Mouse (Mus musculus) thymus, adult 2 months (tissue): ENCODE data around the gene Degs1. TPM values are rescaled to one million over a fixed set of nuclear protein-coding genes. Genes with fewer than 3 reads are reported as not detected.

Experiments used
- DNase-seq: peaks from one replicate; pipeline ENCODE4 v3.0.0; 2021
- H3K27ac ChIP-seq: fragments of 200-500 bp; 2 replicates; pipeline ENCODE4 v1.5.1; 2012; ENCODE audit warnings: low read length, control low read depth; ENCODE audit not compliant: control insufficient read depth, insufficient read depth
- H3K27me3 ChIP-seq: fragments of 200-500 bp; 2 replicates; pipeline ENCODE4 v1.6.1; 2012; ENCODE audit warnings: mild to moderate bottlenecking, low read length, moderate library complexity, mixed read lengths; ENCODE audit not compliant: control insufficient read depth, insufficient read depth
- H3K36me3 ChIP-seq: fragments of 200-500 bp; 2 replicates; pipeline ENCODE4 v1.6.1; 2012; ENCODE audit warnings: mild to moderate bottlenecking, low read length, moderate library complexity; ENCODE audit not compliant: control insufficient read depth, insufficient read depth
- H3K4me1 ChIP-seq: fragments of 200-500 bp; replicated peaks from 2 replicates; pipeline ENCODE4 v1.6.1; 2012; ENCODE audit warnings: low read length; ENCODE audit not compliant: control insufficient read depth, insufficient read depth
- H3K4me3 ChIP-seq: fragments of 200-500 bp; 2 replicates; pipeline ENCODE4 v1.5.1; 2012; ENCODE audit warnings: mild to moderate bottlenecking, low read length, control low read depth, moderate library complexity; ENCODE audit not compliant: control insufficient read depth, insufficient read depth
- CTCF ChIP-seq: fragments of 200-500 bp; IDR thresholded peaks from 2 replicates; pipeline ENCODE4 v1.5.1; 2012; ENCODE audit warnings: mild to moderate bottlenecking, control low read depth, low read length, moderate library complexity, borderline replicate concordance; ENCODE audit not compliant: control insufficient read depth, poor library complexity, insufficient read depth; ENCODE audit errors: extremely low read depth
- POLR2A ChIP-seq: fragments of 200-500 bp; IDR thresholded peaks from 2 replicates; pipeline ENCODE4 v1.6.1; 2012; ENCODE audit warnings: mild to moderate bottlenecking, low read length, control low read depth, moderate library complexity; ENCODE audit not compliant: control insufficient read depth, poor library complexity, insufficient read depth; ENCODE audit errors: extremely low read depth
- WGBS: fragments of 180-500 bp; shearing (Covaris S2); methylation state at CpG from one replicate; pipeline ENCODE4 v1.1.7; 2018; 5-methylcytosine and 5-hydroxymethylcytosine counted together
- polyA plus RNA-seq: library from polyadenylated mRNA; depleted of rRNA; stranded (reverse); fragments of >200 nt; gene quantifications from 2 replicates; pipeline ENCODE4 v1.2.3, GENCODE M21; 2012; rRNA removed

Gene Degs1
- polyA plus RNA-seq, 1 experiment = 67.3 TPM

DNA sequence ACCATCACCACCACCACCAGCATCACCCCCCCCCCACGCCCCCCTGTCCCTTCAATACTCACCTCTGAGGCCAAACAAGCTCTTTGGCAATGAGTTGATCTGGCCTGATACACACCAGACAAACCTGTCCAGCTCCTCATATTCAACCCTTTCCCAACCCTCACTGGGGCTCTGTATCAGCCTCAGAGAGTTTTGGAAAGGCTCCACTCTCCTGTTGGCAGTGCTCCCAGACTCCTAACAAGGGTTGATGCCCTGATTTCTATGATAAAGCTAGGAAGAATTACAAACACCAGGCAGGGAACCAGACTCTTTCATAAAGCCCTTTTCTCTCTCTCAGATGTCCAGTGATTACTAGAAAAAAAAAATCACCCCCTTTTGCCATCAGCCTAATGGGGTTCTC is 45.2 kb downstream of the Degs1 start:
- Histone ChIP-seq H3K4me3 (no peak overlapping the region), H3K27ac (no peak overlapping the region), H3K4me1 (no peaks in the 10 kb centered on the region), H3K36me3 (no peaks in the 10 kb centered on the region), H3K27me3 (no peaks in the 10 kb centered on the region)
- TF ChIP-seq CTCF (no peak), POLR2A (no peak)
- WGBS = 91% methylated on average over 1 of the region's 1 CpGs
- DNase-seq = no peak

DNA sequence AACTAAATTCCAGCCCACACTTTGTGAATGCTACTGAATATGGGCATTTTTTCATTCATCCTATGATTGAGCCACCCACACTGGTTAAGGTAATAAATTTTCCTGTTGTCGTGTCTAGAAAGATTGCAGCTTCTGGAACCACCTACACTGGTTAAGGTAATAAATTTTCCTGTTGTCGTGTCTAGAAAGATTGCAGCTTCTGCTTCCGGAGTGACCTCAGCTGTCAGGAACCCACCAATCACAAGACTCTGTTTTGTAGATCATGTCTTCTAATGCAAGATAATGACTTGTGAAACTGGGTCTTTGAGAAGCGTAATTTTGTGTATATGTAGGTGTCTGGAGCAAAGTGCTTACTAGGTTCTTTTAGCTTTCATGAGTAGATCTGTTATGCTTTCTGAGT is 47.4 kb downstream of the Degs1 start:
- Histone ChIP-seq H3K27me3 (no peaks in the 10 kb centered on the region), H3K36me3 (no peaks in the 10 kb centered on the region), H3K27ac (no peak overlapping the region), H3K4me3 (no peak overlapping the region), H3K4me1 (no peaks in the 10 kb centered on the region)
- no peak for DNase-seq
- TF ChIP-seq POLR2A (no peak), CTCF (no peak)
- 59% methylated on average over 4 of the region's 4 CpGs for WGBS

DNA sequence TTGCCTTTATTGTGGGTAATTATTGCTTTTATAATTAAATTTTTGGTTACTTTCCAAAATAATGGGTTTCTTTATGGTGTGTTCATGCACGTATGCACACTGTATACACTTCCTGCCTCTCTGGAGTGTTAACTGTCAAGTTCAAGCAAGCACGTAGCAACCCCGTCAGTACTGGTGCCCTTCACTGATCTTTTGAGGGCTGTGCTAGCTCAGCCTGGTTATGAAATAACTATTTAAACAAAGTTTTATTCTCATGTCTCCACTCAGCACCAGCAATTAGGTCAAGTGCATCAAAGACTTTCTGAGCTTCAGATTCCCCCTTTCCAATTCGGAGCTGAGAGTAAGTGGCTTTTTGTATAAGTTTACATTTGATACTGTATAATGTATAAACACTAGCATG is 53.2 kb downstream of the Degs1 start:
- Histone ChIP-seq H3K27ac (no peak overlapping the region), H3K36me3 (no peaks in the 10 kb centered on the region), H3K4me3 (no peak overlapping the region), H3K27me3 (no peaks in the 10 kb centered on the region), H3K4me1 (peaks cover 4% of the 10 kb centered on the region; the same call in 1 of the 2 replicates)
- TF ChIP-seq POLR2A (no peak), CTCF (no peak)
- 89% methylated on average over 4 of the region's 4 CpGs for WGBS
- no peak for DNase-seq

DNA sequence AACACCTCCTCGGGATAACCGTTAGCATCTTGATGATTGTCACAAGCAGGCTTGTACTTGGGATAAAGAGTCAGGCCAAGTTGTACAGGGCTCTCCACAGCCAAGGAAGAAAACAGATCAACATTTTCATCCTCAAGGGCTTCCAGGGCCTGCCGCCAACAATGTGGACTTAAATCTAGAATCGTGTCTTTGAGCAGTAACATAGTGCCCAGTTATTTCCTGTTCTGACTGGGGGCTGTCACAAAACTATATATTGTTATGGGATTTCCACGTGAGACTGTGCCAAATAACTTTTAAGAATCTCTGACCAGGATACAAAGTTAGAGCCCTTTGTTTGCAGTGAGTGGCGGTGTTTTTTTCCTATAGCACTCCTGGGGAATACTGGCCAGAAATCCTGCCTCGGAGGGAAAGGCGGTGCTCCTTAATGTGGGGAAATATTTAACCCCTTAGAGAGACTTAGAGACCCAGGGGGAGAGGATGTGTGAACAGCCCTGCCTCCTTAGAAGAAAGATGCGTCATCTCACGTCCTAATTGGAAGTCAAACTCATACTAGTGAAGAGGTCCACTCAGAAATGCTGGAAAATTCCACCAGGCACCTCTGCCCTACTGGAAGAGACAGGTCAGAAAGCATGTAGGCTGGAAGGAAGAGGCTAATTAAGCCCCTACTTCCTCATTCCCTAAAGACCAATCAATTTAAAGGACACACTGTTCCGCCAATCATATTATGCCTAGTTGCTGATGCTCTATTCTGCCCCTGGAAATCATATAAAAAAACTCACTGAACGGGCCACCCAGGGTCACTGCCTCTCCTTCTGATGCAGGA is 55.3 kb downstream of the Degs1 start:
- H3K4me3 ChIP-seq = no peak overlapping the region
- H3K27me3 ChIP-seq = no peaks in the 10 kb centered on the region
- H3K4me1 ChIP-seq = peaks cover 4% of the 10 kb centered on the region; the same call in 1 of the 2 replicates
- H3K36me3 ChIP-seq = no peaks in the 10 kb centered on the region
- no peak for TF ChIP-seq POLR2A
- no peak for TF ChIP-seq CTCF
- no peak for DNase-seq
- H3K27ac ChIP-seq = no peak overlapping the region
- 87% methylated on average over 12 of the region's 12 CpGs for WGBS

DNA sequence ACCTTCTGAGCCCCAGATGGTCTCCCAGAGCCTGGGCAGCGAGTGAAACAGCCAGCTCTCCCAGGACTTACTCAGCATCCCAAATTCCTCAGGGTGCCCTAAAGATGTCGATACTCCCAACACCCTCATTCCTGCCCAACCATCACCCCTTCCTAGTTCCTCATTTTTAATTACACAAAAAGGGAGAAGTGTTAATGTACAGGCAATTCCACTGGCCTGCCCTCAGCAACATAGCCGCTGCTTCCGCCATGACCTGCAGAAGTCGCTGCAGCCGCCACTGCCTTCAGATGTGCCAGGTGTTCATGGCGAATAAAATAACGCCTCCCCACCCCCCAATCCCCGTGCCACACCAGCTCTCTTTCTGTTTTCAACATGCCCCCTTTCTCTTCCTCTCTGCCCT is 56.3 kb downstream of the Degs1 start:
- H3K27ac ChIP-seq = peak overlapping the region; percentile 26; the same call in 1 of the 2 replicates
- H3K36me3 ChIP-seq = no peaks in the 10 kb centered on the region
- peaks cover 4% of the 10 kb centered on the region; the same call in 1 of the 2 replicates for H3K4me1 ChIP-seq
- DNase-seq = no peak
- TF ChIP-seq CTCF (no peak), POLR2A (no peak)
- H3K27me3 ChIP-seq = no peaks in the 10 kb centered on the region
- H3K4me3 ChIP-seq = no peak overlapping the region
- WGBS = 86% methylated on average over 9 of the region's 9 CpGs

Other genes starting within 250 kb of the Degs1 start
- 44.6 and 53.6 TPM in 2 replicates for gene Srp9, start 158.1 kb downstream of the Degs1 start, polyA plus RNA-seq
- gene Vmn1r1, start 118.3 kb downstream of the Degs1 start, polyA plus RNA-seq = not detected in 2 replicates
- gene Fbxo28, start 58.8 kb upstream of the Degs1 start, polyA plus RNA-seq = 23.3 and 28.3 TPM in 2 replicates
- 37.9 and 41.5 TPM in 2 replicates for gene Trp53bp2, start 126.4 kb upstream of the Degs1 start, polyA plus RNA-seq
- 19.4 and 23.3 TPM in 2 replicates for gene Capn2, start 234.8 kb upstream of the Degs1 start, polyA plus RNA-seq